Mouse (Mus musculus) cerebellum, adult (tissue): ENCODE data around the gene Mgat4c.
A peak's percentile ranks its signal among the peaks of the same experiment; 100 is the strongest.

ENCODE experiments used
- ATAC-seq: cut with Nextera tagmentation; 2 replicates; pipeline ENCODE4 v1.9.2; 2017; ENCODE audit warnings: mild to moderate bottlenecking, moderate library complexity, mixed read lengths; ENCODE audit not compliant: insufficient number of reproducible peaks, low FRiP score, low TSS enrichment

Mgat4c gene

GRCm38 (mm10) chr10:101681437-101681912 is at the start of gene Mgat4c:
Mgat4c (plus strand) TSS chr10:101681487.
- 0 out of 2 replicates have a peak, but pooled peaks have one; percentile 40 for ATAC-seq

GRCm38 (mm10) chr10:101635266-101635665 is 46.0 kb upstream of the Mgat4c start:
- no peak for ATAC-seq

GRCm38 (mm10) chr10:101641048-101641447 is 40.2 kb upstream of the Mgat4c start:
- no peak for ATAC-seq

- no peak for ATAC-seq
These were observed 627 bp downstream of the Mgat4c start for GRCm38 (mm10) chr10:101681914-101682313.

GRCm38 (mm10) chr10:101761828-101762227 is 80.5 kb downstream of the Mgat4c start:
- no peak for ATAC-seq

- no peak for ATAC-seq
These were observed 89.4 kb downstream of the Mgat4c start for GRCm38 (mm10) chr10:101770688-101771087.

- no peak for ATAC-seq
These were observed 89.9 kb downstream of the Mgat4c start for GRCm38 (mm10) chr10:101771157-101771556.

GRCm38 (mm10) chr10:101783161-101783744 is 102.0 kb downstream of the Mgat4c start:
- ATAC-seq, result no peak

- ATAC-seq, result no peak
These were observed 114.2 kb downstream of the Mgat4c start for GRCm38 (mm10) chr10:101795507-101795906.

GRCm38 (mm10) chr10:101798831-101799474 is 117.7 kb downstream of the Mgat4c start:
- ATAC-seq, result no peak

GRCm38 (mm10) chr10:101808768-101809167 is 127.5 kb downstream of the Mgat4c start:
- ATAC-seq, result no peak

GRCm38 (mm10) chr10:101816902-101817301 is 135.6 kb downstream of the Mgat4c start:
- no peak for ATAC-seq

- no peak for ATAC-seq
These were observed 146.7 kb downstream of the Mgat4c start for GRCm38 (mm10) chr10:101827944-101828343.

- no peak for ATAC-seq
These were observed 174.8 kb downstream of the Mgat4c start for GRCm38 (mm10) chr10:101856115-101856514.

- ATAC-seq, result no peak
These were observed 208.6 kb downstream of the Mgat4c start for GRCm38 (mm10) chr10:101889866-101890265.

GRCm38 (mm10) chr10:101917328-101917814 is 236.1 kb downstream of the Mgat4c start:
- no peak for ATAC-seq

GRCm38 (mm10) chr10:101997612-101998011 is 316.3 kb downstream of the Mgat4c start:
- no peak for ATAC-seq

- no peak for ATAC-seq
These were observed 361.2 kb downstream of the Mgat4c start for GRCm38 (mm10) chr10:102042513-102042912.

GRCm38 (mm10) chr10:102056218-102056617 is 374.9 kb downstream of the Mgat4c start:
- no peak for ATAC-seq

- no peak for ATAC-seq
These were observed 375.8 kb downstream of the Mgat4c start for GRCm38 (mm10) chr10:102056975-102057565.
